Mouse (Mus musculus) midbrain, embryonic 13.5 days (tissue): ENCODE results near the gene Bco1. TPM values are rescaled to one million over a fixed set of nuclear protein-coding genes. Genes with fewer than 3 reads are reported as not detected.

Experiments used
- ATAC-seq: fragments of 200-750 bp; cut with Nextera tagmentation; 2 replicates; pipeline ENCODE4 v1.8.0; 2017; ENCODE audit warnings: mild to moderate bottlenecking, moderate TSS enrichment, moderate library complexity
- H3K27ac ChIP-seq: fragments of 300-500 bp; sonication (generic); 2 replicates; pipeline ENCODE4 v1.5.1; 2015; ENCODE audit warnings: inconsistent platforms, mild to moderate bottlenecking, moderate library complexity
- H3K27me3 ChIP-seq: fragments of 300-500 bp; sonication (generic); 2 replicates; pipeline ENCODE4 v1.6.1; 2015; ENCODE audit warnings: mild to moderate bottlenecking, inconsistent platforms
- H3K36me3 ChIP-seq: fragments of 300-500 bp; sonication (generic); 2 replicates; pipeline ENCODE4 v1.6.1; 2015; ENCODE audit warnings: mild to moderate bottlenecking, inconsistent platforms
- H3K4me1 ChIP-seq: fragments of 300-500 bp; sonication (generic); replicated peaks from 2 replicates; pipeline ENCODE4 v1.6.1; 2015; ENCODE audit warnings: inconsistent platforms
- H3K4me2 ChIP-seq: fragments of 300-500 bp; sonication (generic); replicated peaks from 2 replicates; pipeline ENCODE4 v1.6.1; 2015; ENCODE audit warnings: moderate library complexity, mild to moderate bottlenecking, inconsistent platforms
- H3K4me3 ChIP-seq: fragments of 300-500 bp; sonication (generic); replicated peaks from 2 replicates; pipeline ENCODE4 v1.5.1; 2015; ENCODE audit warnings: mild to moderate bottlenecking, inconsistent platforms
- H3K9ac ChIP-seq: fragments of 300-500 bp; sonication (generic); replicated peaks from 2 replicates; pipeline ENCODE4 v1.6.1; 2015; ENCODE audit warnings: mild to moderate bottlenecking, inconsistent platforms
- H3K9me3 ChIP-seq: fragments of 300-500 bp; sonication (generic); 2 replicates; pipeline ENCODE4 v1.6.1; 2016; ENCODE audit warnings: mild to moderate bottlenecking, inconsistent platforms
- WGBS: fragments of 180-500 bp; shearing (Covaris S2); methylation state at CpG from one replicate; pipeline ENCODE4 v1.1.7; 2015; 5-methylcytosine and 5-hydroxymethylcytosine counted together
- polyA plus RNA-seq: library from polyadenylated mRNA; unstranded; fragments of >200 nt; fragmentation: Nextera tagmentation; extraction: Ambion mirVana; gene quantifications from 2 replicates; pipeline ENCODE4 v1.2.1, GENCODE M21; 2015

Gene Bco1
- polyA plus RNA-seq, 1 experiment from 2014 or later = 0.13 TPM

GRCm38 (mm10) chr8:117097564-117098191 lies 2.0 kb downstream of the Bco1 start:
- ATAC-seq = peak; percentile 79; the same call in 1 of the 2 replicates
- peaks cover 7% of the 10 kb centered on the region; the same call in 1 of the 2 replicates for H3K9me3 ChIP-seq
- 47% methylated on average over 11 of the region's 11 CpGs for WGBS
- no peak overlapping the region for H3K9ac ChIP-seq
- no peak overlapping the region for H3K27ac ChIP-seq
- no peaks in the 10 kb centered on the region for H3K27me3 ChIP-seq
- H3K4me3 ChIP-seq = no peak overlapping the region
- H3K4me2 ChIP-seq = no peak overlapping the region
- no peaks in the 10 kb centered on the region for H3K36me3 ChIP-seq
- peaks cover 9% of the 10 kb centered on the region for H3K4me1 ChIP-seq

GRCm38 (mm10) chr8:117107533-117107932 lies 11.9 kb downstream of the Bco1 start:
- 21% methylated on average over 9 of the region's 9 CpGs for WGBS
- Histone ChIP-seq H3K27ac (no peak overlapping the region), H3K9me3 (no peaks in the 10 kb centered on the region), H3K4me2 (no peak overlapping the region), H3K27me3 (no peaks in the 10 kb centered on the region), H3K4me1 (no peaks in the 10 kb centered on the region), H3K4me3 (no peak overlapping the region), H3K36me3 (no peaks in the 10 kb centered on the region), H3K9ac (no peak overlapping the region)
- 0 out of 2 replicates have a peak, but pooled peaks have one; percentile 24 for ATAC-seq

DNA sequence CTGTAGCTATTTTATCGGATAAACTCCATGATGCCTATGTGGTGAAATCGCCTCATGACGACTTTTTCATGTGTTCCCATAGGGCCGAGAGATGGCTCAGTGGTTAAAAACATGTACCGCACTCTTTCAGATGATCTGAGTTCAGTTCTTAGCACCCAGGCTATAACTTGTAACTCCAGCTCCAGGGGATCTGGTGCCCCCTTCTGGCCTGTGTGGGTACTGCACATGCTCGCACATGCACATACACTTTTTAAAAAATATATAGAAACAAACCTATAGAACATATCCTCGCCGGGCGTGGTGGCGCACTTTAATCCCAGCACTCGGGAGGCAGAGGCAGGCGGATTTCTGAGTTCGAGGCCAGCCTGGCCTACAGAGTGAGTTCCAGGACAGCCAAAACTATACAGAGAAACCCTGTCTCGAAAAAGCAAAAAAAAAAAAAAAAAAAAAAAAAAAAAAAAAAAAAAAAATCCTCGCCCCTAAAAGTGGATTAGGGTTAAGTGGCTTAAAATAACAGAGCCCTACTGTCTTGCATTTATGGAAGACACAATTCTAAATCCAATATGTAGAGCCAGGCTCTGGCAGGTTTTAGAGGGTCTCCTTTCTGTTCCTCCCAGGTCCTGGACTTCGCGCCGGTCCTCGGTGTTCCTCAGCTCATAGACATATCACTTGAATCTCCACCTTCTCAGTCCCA lies 13.5 kb downstream of the Bco1 start:
- ATAC-seq = no peak
- H3K9me3 ChIP-seq = no peaks in the 10 kb centered on the region
- WGBS = 90% methylated on average over 19 of the region's 19 CpGs

DNA sequence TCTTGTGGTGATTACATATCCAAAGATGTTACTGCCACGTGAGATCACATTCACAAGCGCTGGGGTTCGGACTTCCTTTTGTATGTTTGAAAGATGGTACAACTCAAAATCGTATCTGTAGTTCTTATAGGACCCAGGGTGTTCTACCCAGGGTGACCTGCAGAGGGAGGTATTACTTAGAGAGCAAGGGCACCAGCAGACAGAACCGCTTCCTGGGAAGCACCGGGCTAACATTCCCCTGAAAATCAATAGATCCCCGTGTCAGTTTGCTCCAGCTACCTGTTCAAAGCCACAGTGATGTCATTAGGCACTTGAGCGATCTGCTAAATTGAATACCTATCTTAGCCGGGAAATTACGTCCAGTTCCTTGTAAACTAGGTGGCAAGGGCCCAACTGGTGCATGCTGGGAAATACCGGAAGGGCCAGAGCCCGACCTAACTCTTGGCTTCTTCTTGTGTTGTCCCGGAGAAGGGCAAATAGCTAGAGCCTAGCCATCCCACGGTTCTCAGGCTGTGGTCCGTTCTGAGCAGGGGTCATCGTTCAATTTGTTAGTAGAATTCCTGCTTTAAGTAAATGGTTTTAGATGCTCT lies 14.2 kb downstream of the Bco1 start:
- Histone ChIP-seq H3K27me3 (no peaks in the 10 kb centered on the region), H3K9ac (no peak overlapping the region), H3K4me3 (no peak overlapping the region), H3K4me2 (no peak overlapping the region), H3K4me1 (no peaks in the 10 kb centered on the region), H3K9me3 (no peaks in the 10 kb centered on the region), H3K27ac (no peak overlapping the region), H3K36me3 (no peaks in the 10 kb centered on the region)
- no peak for ATAC-seq
- WGBS = 55% methylated on average over 16 of the region's 16 CpGs

More for the DNA sequence above, 13.5 kb downstream of the Bco1 start:
- Histone ChIP-seq H3K4me3 (no peak overlapping the region), H3K9ac (no peak overlapping the region), H3K4me2 (no peak overlapping the region), H3K4me1 (no peaks in the 10 kb centered on the region), H3K27me3 (no peaks in the 10 kb centered on the region), H3K36me3 (no peaks in the 10 kb centered on the region), H3K27ac (no peak overlapping the region)

DNA sequence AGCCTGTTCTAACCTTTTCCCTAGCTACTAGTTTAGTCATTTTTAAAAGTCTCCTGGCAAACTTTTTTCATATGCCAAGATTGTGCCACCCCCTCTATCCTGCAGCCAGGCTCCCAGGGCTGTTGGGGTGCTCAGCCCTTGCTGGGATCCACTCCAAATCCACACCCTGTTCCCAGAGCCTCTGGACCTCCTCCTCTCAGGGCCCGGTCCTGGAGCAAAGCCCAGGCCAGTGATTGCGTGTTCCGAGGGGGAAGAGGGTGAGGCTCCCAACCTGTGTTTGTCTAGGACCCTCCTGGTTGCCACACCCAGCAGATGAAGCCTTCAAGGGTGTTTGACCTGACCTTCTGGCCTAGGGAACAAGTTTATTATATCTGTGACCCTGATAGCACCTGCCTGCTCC lies 16.0 kb downstream of the Bco1 start:
- Histone ChIP-seq H3K4me2 (no peak overlapping the region), H3K27me3 (no peaks in the 10 kb centered on the region), H3K9me3 (no peaks in the 10 kb centered on the region), H3K27ac (no peak overlapping the region), H3K9ac (no peak overlapping the region), H3K4me3 (no peak overlapping the region), H3K36me3 (no peaks in the 10 kb centered on the region), H3K4me1 (peaks cover 13% of the 10 kb centered on the region; the same call in 1 of the 2 replicates)
- 89% methylated on average over 3 of the region's 3 CpGs for WGBS
- no peak for ATAC-seq

DNA sequence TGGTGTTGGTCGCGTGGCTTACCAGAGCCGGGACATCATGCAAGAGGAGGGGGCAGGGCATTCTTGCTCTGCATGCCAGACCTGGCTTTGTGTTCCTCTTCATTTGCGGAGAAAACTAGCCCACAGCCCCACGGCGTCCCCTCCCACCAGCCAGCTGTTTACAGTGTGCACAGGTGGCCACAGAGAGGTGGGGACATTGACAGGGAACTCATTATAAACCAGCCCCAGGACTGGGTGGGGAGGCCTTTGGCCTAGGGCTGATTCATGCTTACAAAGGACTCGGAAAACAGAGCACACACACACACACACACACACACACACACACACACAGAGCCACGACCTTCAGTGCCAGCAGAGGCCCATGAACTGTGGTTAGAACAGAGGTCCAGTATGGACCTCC lies 16.6 kb downstream of the Bco1 start:
- no peak overlapping the region for H3K4me3 ChIP-seq
- no peak overlapping the region for H3K27ac ChIP-seq
- H3K9me3 ChIP-seq = no peaks in the 10 kb centered on the region
- H3K4me1 ChIP-seq = peaks cover 13% of the 10 kb centered on the region; the same call in 1 of the 2 replicates
- no peaks in the 10 kb centered on the region for H3K27me3 ChIP-seq
- no peaks in the 10 kb centered on the region for H3K36me3 ChIP-seq
- ATAC-seq = no peak
- 76% methylated on average over 8 of the region's 8 CpGs for WGBS
- H3K4me2 ChIP-seq = no peak overlapping the region
- no peak overlapping the region for H3K9ac ChIP-seq

DNA sequence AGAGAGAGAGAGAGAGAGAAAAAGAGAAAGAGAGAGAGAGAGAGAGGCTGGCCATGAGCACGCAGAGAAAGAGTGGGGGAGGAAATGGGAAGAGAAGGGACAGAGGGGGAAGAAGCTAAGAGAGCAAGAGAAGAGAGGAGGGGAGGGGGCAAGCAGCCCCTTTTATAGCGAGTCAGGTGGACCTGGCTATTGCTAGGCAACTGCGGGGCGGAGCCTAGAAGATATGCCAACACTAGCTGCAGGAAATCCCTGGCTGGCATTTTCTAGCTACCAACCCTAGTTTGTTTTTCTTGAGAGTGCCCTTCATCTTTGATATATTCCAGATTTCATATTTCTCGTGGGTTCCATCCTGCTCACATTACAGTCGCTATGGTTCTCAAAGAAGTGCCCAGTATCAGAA lies 19.4 kb downstream of the Bco1 start:
- Histone ChIP-seq H3K9ac (no peak overlapping the region), H3K4me2 (peak overlapping the region; percentile 30; the same call in 1 of the 2 replicates), H3K4me1 (peaks cover 13% of the 10 kb centered on the region; the same call in 1 of the 2 replicates), H3K9me3 (no peaks in the 10 kb centered on the region), H3K36me3 (no peaks in the 10 kb centered on the region), H3K4me3 (no peak overlapping the region), H3K27me3 (no peaks in the 10 kb centered on the region), H3K27ac (no peak overlapping the region)
- WGBS = 42% methylated on average over 6 of the region's 6 CpGs
- ATAC-seq = no peak

- H3K27me3 ChIP-seq = no peaks in the 10 kb centered on the region
- peaks cover 13% of the 10 kb centered on the region; the same call in 1 of the 2 replicates for H3K4me1 ChIP-seq
- ATAC-seq = 0 out of 2 replicates have a peak, but pooled peaks have one; percentile 27
- H3K9me3 ChIP-seq = no peaks in the 10 kb centered on the region
- peak overlapping the region; percentile 30 for H3K4me2 ChIP-seq
- WGBS = 15% methylated on average over 13 of the region's 13 CpGs
- 0 out of 2 replicates have a peak overlapping the region, but pooled peaks have one; percentile 3 for H3K9ac ChIP-seq
- H3K36me3 ChIP-seq = no peaks in the 10 kb centered on the region
- no peak overlapping the region for H3K4me3 ChIP-seq
- H3K27ac ChIP-seq = no peak overlapping the region
Measured at GRCm38 (mm10) chr8:117115676-117116446, 20.2 kb downstream of the Bco1 start.

- H3K36me3 ChIP-seq = no peaks in the 10 kb centered on the region
- H3K4me3 ChIP-seq = no peak overlapping the region
- H3K27me3 ChIP-seq = no peaks in the 10 kb centered on the region
- ATAC-seq = no peak
- H3K9ac ChIP-seq = no peak overlapping the region
- no peak overlapping the region for H3K4me2 ChIP-seq
- no peaks in the 10 kb centered on the region for H3K9me3 ChIP-seq
- peaks cover 13% of the 10 kb centered on the region; the same call in 1 of the 2 replicates for H3K4me1 ChIP-seq
- WGBS = 71% methylated on average over 7 of the region's 7 CpGs
- H3K27ac ChIP-seq = no peak overlapping the region
Measured at GRCm38 (mm10) chr8:117116534-117116933, 20.9 kb downstream of the Bco1 start.

DNA sequence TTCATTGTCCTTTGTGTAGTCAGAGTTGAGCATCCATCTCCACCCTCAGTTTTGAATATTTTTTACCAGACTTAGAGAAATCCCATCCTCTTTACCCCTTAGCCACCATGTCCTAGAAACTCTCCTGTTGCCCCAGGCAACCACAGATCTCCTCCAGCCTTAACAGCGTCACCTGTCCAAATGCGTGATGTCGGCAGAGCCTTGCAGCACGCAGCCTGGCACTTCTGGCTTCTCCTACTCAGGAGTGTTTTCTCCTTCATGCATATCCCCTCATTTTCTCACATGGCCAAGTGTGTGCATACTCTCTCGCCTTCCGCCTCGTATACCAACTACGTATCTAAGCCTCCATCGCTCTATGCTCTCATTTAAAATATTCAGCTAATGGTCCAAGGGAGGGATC lies 22.8 kb downstream of the Bco1 start:
- 91% methylated on average over 9 of the region's 9 CpGs for WGBS
- no peaks in the 10 kb centered on the region for H3K9me3 ChIP-seq
- ATAC-seq = no peak

GRCm38 (mm10) chr8:117121277-117121676 lies 25.6 kb downstream of the Bco1 start:
- Histone ChIP-seq H3K9ac (no peak overlapping the region), H3K36me3 (no peaks in the 10 kb centered on the region), H3K27me3 (no peaks in the 10 kb centered on the region), H3K4me3 (no peak overlapping the region), H3K4me2 (no peak overlapping the region), H3K27ac (no peak overlapping the region), H3K4me1 (no peaks in the 10 kb centered on the region), H3K9me3 (no peaks in the 10 kb centered on the region)
- ATAC-seq = no peak
- 71% methylated on average over 8 of the region's 8 CpGs for WGBS

More for the DNA sequence above, 22.8 kb downstream of the Bco1 start:
- H3K4me3 ChIP-seq = no peak overlapping the region
- no peak overlapping the region for H3K4me2 ChIP-seq
- H3K36me3 ChIP-seq = no peaks in the 10 kb centered on the region
- H3K4me1 ChIP-seq = peaks cover 13% of the 10 kb centered on the region; the same call in 1 of the 2 replicates
- no peak overlapping the region for H3K27ac ChIP-seq
- H3K27me3 ChIP-seq = no peaks in the 10 kb centered on the region
- H3K9ac ChIP-seq = no peak overlapping the region
